Mouse (Mus musculus): ENCODE results near the gene Vdac1. TPM values are rescaled to one million over a fixed set of nuclear protein-coding genes. Genes with fewer than 3 reads are reported as not detected.

Gene Vdac1
- polyA plus RNA-seq, 1 experiment = 64.8 TPM

DNA sequence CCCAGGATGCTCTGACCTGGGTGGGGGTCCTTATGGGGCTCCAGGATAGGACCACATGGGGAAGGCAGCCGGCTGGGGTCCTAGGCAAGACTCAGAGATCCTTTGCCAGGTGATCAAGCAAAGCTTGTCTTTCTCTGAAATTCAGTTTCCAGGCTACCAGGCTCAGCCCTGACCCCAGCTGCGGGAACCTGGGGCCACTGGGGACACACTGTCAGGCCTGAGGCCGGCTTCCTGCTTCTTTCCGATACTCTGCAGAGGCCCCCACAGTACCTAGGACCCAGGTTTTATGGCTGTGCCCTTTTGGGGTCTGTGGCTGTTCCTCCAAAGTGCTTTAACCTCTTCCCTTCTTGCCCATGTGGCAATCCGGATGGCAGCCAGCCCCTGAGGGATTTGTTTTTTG, 19.2 kb upstream of the Vdac1 start:
- peak; percentile 53 for DNase-seq
- Histone ChIP-seq H3K27ac (ENCODE audit: control insufficient read depth, insufficient read depth, low read length) (peak overlapping the region; percentile 96), H3K4me1 (replicated peaks; ENCODE audit: control insufficient read depth, insufficient read depth, low read length) (peaks cover 85% of the 10 kb centered on the region), H3K36me3 (ENCODE audit: control insufficient read depth, insufficient read depth, low read length) (no peaks in the 10 kb centered on the region), H3K27me3 (ENCODE audit: control insufficient read depth, insufficient read depth, low read length) (no peaks in the 10 kb centered on the region), H3K4me3 (ENCODE audit: control insufficient read depth, insufficient read depth, low read length) (peak overlapping the region; percentile 5; the same call in 1 of the 2 replicates)
- TF ChIP-seq POLR2A (IDR thresholded peaks at IDR 0.05; ENCODE audit: control insufficient read depth, extremely low read depth, insufficient read depth, low read length, poor library complexity) (no peak), CTCF (IDR thresholded peaks at IDR 0.05; ENCODE audit: borderline replicate concordance, control insufficient read depth, extremely low read depth, insufficient read depth, low read length, poor library complexity) (no peak)
- WGBS = 23% methylated on average over 5 of the region's 5 CpGs

GRCm38 (mm10) chr11:52342296-52342695, 18.4 kb upstream of the Vdac1 start:
- Histone ChIP-seq H3K36me3 (ENCODE audit: control insufficient read depth, insufficient read depth, low read length) (no peaks in the 10 kb centered on the region), H3K27me3 (ENCODE audit: control insufficient read depth, insufficient read depth, low read length) (no peaks in the 10 kb centered on the region), H3K27ac (ENCODE audit: control insufficient read depth, insufficient read depth, low read length) (peak overlapping the region; percentile 96), H3K4me3 (ENCODE audit: control insufficient read depth, insufficient read depth, low read length) (no peak overlapping the region), H3K4me1 (replicated peaks; ENCODE audit: control insufficient read depth, insufficient read depth, low read length) (peaks cover 83% of the 10 kb centered on the region)
- peak; percentile 28 for DNase-seq
- WGBS = 54% methylated on average over 4 of the region's 4 CpGs
- TF ChIP-seq POLR2A (IDR thresholded peaks at IDR 0.05; ENCODE audit: control insufficient read depth, extremely low read depth, insufficient read depth, low read length, poor library complexity) (no peak), CTCF (IDR thresholded peaks at IDR 0.05; ENCODE audit: borderline replicate concordance, control insufficient read depth, extremely low read depth, insufficient read depth, low read length, poor library complexity) (no peak)

- peak; percentile 90 for DNase-seq
- Histone ChIP-seq H3K27ac (ENCODE audit: control insufficient read depth, insufficient read depth, low read length) (peak overlapping the region; percentile 96; the same call in 1 of the 2 replicates), H3K27me3 (ENCODE audit: control insufficient read depth, insufficient read depth, low read length) (no peaks in the 10 kb centered on the region), H3K36me3 (ENCODE audit: control insufficient read depth, insufficient read depth, low read length) (no peaks in the 10 kb centered on the region), H3K4me1 (replicated peaks; ENCODE audit: control insufficient read depth, insufficient read depth, low read length) (peaks cover 78% of the 10 kb centered on the region), H3K4me3 (ENCODE audit: control insufficient read depth, insufficient read depth, low read length) (no peak overlapping the region)
- WGBS = 2% methylated on average over 6 of the region's 6 CpGs
- TF ChIP-seq CTCF (IDR thresholded peaks at IDR 0.05; ENCODE audit: borderline replicate concordance, control insufficient read depth, extremely low read depth, insufficient read depth, low read length, poor library complexity) = no peak
- no peak for TF ChIP-seq POLR2A (IDR thresholded peaks at IDR 0.05; ENCODE audit: control insufficient read depth, extremely low read depth, insufficient read depth, low read length, poor library complexity)
Measured at GRCm38 (mm10) chr11:52343162-52343561, 17.5 kb upstream of the Vdac1 start.

DNA sequence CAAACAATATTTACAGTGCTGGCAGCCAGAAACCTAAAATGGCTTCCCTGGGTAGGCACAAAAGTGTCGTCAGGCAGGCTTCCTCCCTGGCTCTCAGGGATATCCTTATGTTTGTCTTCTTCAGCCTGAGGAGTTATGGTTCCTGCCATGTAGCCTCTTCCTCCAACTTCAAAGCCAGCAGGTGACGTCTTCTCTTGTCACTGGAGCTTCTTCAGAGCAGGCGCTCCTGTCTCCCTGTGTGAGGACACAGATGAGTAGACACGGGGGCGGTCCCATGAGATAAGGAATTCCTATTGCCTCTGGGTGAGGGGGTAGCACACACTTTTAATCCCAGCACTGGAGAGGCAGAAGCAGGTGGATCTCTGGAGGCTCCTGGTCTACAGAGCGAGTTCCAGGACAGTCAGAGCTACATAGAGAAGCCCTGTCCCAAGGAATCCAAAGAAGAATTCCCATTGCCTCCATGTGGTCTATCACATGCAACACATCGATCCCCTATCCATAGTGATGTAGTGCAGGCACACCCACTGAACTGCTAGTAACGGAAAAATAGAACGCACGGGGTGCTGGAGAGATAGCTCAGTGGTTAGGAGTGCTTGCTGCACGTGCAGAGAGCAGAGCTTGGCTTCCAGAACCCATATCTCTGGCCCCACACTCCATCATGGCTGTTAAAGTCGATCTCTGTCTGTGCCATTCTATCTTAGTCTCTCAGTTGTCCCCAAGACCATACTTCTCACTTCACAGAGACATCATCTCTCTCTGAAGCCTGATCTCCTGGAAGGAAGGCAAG, 15.5 kb upstream of the Vdac1 start:
- Histone ChIP-seq H3K27ac (ENCODE audit: control insufficient read depth, insufficient read depth, low read length) (peak overlapping the region; percentile 13), H3K4me3 (ENCODE audit: control insufficient read depth, insufficient read depth, low read length) (no peak overlapping the region), H3K4me1 (replicated peaks; ENCODE audit: control insufficient read depth, insufficient read depth, low read length) (peaks cover 58% of the 10 kb centered on the region), H3K27me3 (ENCODE audit: control insufficient read depth, insufficient read depth, low read length) (no peaks in the 10 kb centered on the region), H3K36me3 (ENCODE audit: control insufficient read depth, insufficient read depth, low read length) (no peaks in the 10 kb centered on the region)
- WGBS = 60% methylated on average over 12 of the region's 12 CpGs
- DNase-seq = peak; percentile 46
- TF ChIP-seq CTCF (IDR thresholded peaks at IDR 0.05; ENCODE audit: borderline replicate concordance, control insufficient read depth, extremely low read depth, insufficient read depth, low read length, poor library complexity) (no peak), POLR2A (IDR thresholded peaks at IDR 0.05; ENCODE audit: control insufficient read depth, extremely low read depth, insufficient read depth, low read length, poor library complexity) (no peak)

DNA sequence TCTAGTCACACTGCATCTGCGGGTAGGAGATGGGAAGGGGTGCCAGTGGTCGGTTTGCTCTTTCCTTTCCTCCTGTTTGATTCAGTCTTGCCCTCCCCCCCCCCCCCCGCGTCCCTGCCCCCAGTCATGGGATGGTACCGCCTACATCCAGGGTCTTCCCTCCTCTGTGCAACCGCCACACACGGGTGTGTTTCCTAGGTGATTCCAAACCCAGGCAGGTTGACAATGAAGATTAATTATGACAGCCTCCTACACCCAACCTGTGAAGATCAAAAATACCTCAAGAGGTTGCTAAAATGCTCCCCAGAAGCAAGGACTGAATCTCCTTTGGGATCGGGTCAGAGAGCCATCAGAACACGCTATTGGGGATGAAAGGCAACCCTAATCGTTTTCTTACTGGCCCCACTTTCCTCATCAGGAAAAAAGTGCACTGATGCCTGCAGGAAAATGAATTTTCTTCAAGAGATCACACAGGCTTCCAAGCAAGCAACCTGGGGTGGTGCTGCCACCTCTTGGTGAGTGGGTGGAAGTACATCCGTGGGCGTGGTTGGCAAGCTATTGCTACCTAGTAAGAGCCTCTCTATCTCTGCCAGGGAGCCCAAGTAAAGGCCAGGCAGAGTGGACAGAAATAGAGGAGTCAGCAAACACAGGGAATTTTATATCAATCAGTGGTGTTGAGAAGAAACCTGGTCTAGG, 14.6 kb upstream of the Vdac1 start:
- peak overlapping the region; percentile 13 for H3K27ac ChIP-seq (ENCODE audit: control insufficient read depth, insufficient read depth, low read length)
- no peaks in the 10 kb centered on the region for H3K27me3 ChIP-seq (ENCODE audit: control insufficient read depth, insufficient read depth, low read length)
- 3% methylated on average over 12 of the region's 12 CpGs for WGBS

DNA sequence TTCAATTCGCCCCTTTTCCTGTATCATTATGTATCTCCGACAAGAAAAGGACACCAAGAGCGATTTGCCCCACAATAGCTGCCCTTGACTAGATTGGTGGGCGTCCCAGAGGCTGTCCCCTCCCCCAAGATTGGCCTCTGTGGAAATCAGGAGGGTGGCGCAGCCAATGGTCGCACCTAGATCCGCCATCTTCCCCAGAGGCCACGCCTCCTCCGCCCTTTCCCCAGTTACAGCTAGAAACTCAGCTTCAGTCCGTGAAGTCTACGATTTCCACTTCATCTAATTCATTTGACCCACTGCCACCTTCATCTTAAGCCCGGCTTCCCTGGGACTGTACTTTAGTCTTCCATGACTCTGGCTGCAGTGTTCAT, 14.0 kb upstream of the Vdac1 start:
- WGBS = 8% methylated on average over 12 of the region's 12 CpGs
- Histone ChIP-seq H3K4me1 (replicated peaks; ENCODE audit: control insufficient read depth, insufficient read depth, low read length) (peaks cover 49% of the 10 kb centered on the region), H3K4me3 (ENCODE audit: control insufficient read depth, insufficient read depth, low read length) (peak overlapping the region; percentile 13; the same call in 1 of the 2 replicates), H3K27ac (ENCODE audit: control insufficient read depth, insufficient read depth, low read length) (no peak overlapping the region), H3K27me3 (ENCODE audit: control insufficient read depth, insufficient read depth, low read length) (no peaks in the 10 kb centered on the region), H3K36me3 (ENCODE audit: control insufficient read depth, insufficient read depth, low read length) (no peaks in the 10 kb centered on the region)
- TF ChIP-seq CTCF (IDR thresholded peaks at IDR 0.05; ENCODE audit: borderline replicate concordance, control insufficient read depth, extremely low read depth, insufficient read depth, low read length, poor library complexity) = no peak
- TF ChIP-seq POLR2A (IDR thresholded peaks at IDR 0.05; ENCODE audit: control insufficient read depth, extremely low read depth, insufficient read depth, low read length, poor library complexity) = no peak
- DNase-seq = peak; percentile 37

More for the DNA sequence above, 14.6 kb upstream of the Vdac1 start:
- Histone ChIP-seq H3K36me3 (ENCODE audit: control insufficient read depth, insufficient read depth, low read length) (no peaks in the 10 kb centered on the region), H3K4me3 (ENCODE audit: control insufficient read depth, insufficient read depth, low read length) (peak overlapping the region; percentile 13; the same call in 1 of the 2 replicates), H3K4me1 (replicated peaks; ENCODE audit: control insufficient read depth, insufficient read depth, low read length) (peaks cover 53% of the 10 kb centered on the region)
- DNase-seq = peak; percentile 93
- TF ChIP-seq CTCF (IDR thresholded peaks at IDR 0.05; ENCODE audit: borderline replicate concordance, control insufficient read depth, extremely low read depth, insufficient read depth, low read length, poor library complexity) = peak; percentile 77; the same call in 1 of the 2 replicates
- TF ChIP-seq POLR2A (IDR thresholded peaks at IDR 0.05; ENCODE audit: control insufficient read depth, extremely low read depth, insufficient read depth, low read length, poor library complexity) = no peak
